Mouse (Mus musculus) layer of hippocampus, adult 6 months (tissue): Measurements from ENCODE around the gene Rfc3. TPM values are rescaled to one million over a fixed set of nuclear protein-coding genes. Genes with fewer than 3 reads are reported as not detected.

Experiments used
- long read RNA-seq, 2 experiments: library from polyadenylated mRNA; unstranded; transcript quantifications; one replicate each; pipeline ENCODE4 v2.0.0; 2019 to 2020
- polyA plus RNA-seq: library from polyadenylated mRNA; unstranded; fragments of <200 nt; fragmentation: Nextera tagmentation; gene quantifications from 2 replicates; pipeline ENCODE4 v1.2.3, GENCODE M21; 2021

The Rfc3 gene
- polyA plus RNA-seq = 8.8 and 11.1 TPM in 2 replicates
- long read RNA-seq, experiment 1, transcript Rfc3-201 (9 exons, 1,317 nt) = major isoform, 6 of 8 reads
- long read RNA-seq, experiment 1, partial matches to known transcripts = 0 of 8 reads
- long read RNA-seq, experiment 1, other reads (novel, unspliced or antisense) = 1 of 8 reads
- long read RNA-seq, experiment 2, transcript Rfc3-201 (9 exons, 1,317 nt) = major isoform, 10 of 15 reads
- long read RNA-seq, experiment 2, partial matches to known transcripts = 1 of 15 reads
- long read RNA-seq, experiment 2, other reads (novel, unspliced or antisense) = 3 of 15 reads

GRCm38 (mm10) chr5:151650700-151651410, at the start of gene Rfc3:
Gene Rfc3 (minus strand): TSS chr5:151651242.

GRCm38 (mm10) chr5:151605921-151606320, 45.1 kb downstream of the Rfc3 start, which contains the start of gene Vmn2r18:
Gene Vmn2r18 (minus strand): TSS chr5:151606021.

Other genes starting within 250 kb of the Rfc3 start
- gene Gm42906, start 223.1 kb downstream of the Rfc3 start, polyA plus RNA-seq = not detected in 2 replicates
- gene Vmn2r18, start 45.2 kb downstream of the Rfc3 start, polyA plus RNA-seq = not detected in 2 replicates